ENCODE assay signal across 9 mouse cellular contexts in genomic region chr3:105894601-105895592, GRCm38 (mm10). TPM values are rescaled to one million over a fixed set of nuclear protein-coding genes. Genes with fewer than 3 reads are reported as not detected.
DNase-seq lines count a peak whose midpoint lies in the region; ATAC-seq and TF ChIP-seq lines count a peak whose summit lies in the region.
"Had no signal": no experiment of that assay in that cellular context is flagged by ENCODE, and none has a peak within 500 bp of the region (broad histone marks: within the 10 kb centered on the region; RNA-seq: fewer than 3 reads in every experiment).

No protein-coding gene starts in this region.

- H3K27ac ChIP-seq in cortical plate, adult 2 months (ENCODE audit: insufficient read depth, low read length), result no peak overlapping the region
- peak overlapping the region; percentile 85 for H3K27ac ChIP-seq in heart, embryonic 16.5 days (ENCODE audit: low read length)
- no peak overlapping the region for H3K27ac ChIP-seq in forebrain, embryonic 12.5 days
- H3K27ac ChIP-seq: limb, embryonic 12.5 days had no signal

- H3K9me3 ChIP-seq in heart, embryonic 16.5 days (replicated peaks; ENCODE audit: control insufficient read depth, low read length), result 0 out of 2 replicates have a peak, but pooled peaks cover 2% of the 10 kb centered on the region
- no peaks in the 10 kb centered on the region for H3K9me3 ChIP-seq in forebrain, embryonic 12.5 days
- H3K9me3 ChIP-seq: limb, embryonic 12.5 days had no signal

- peak overlapping the region; percentile 33 for H3K4me2 ChIP-seq in heart, embryonic 16.5 days (ENCODE audit: low read depth, low read length)
- H3K4me2 ChIP-seq in forebrain, embryonic 12.5 days, result no peak overlapping the region
- H3K4me2 ChIP-seq: limb, embryonic 12.5 days had no signal

- peak; percentile 39; the same call in 1 of the 2 replicates for TF ChIP-seq CTCF in cortical plate, adult 2 months (IDR thresholded peaks at IDR 0.05; ENCODE audit: extremely low read depth, insufficient read depth, low read length)

- peaks cover 2% of the 10 kb centered on the region; the same call in 1 of the 2 replicates for H3K4me1 ChIP-seq in cortical plate, adult 2 months (ENCODE audit: control insufficient read depth, insufficient read depth, low read length)
- H3K4me1 ChIP-seq in heart, embryonic 16.5 days (ENCODE audit: control insufficient read depth, insufficient read depth, low read length), result peaks cover 51% of the 10 kb centered on the region
- peaks cover 9% of the 10 kb centered on the region; the same call in 1 of the 2 replicates for H3K4me1 ChIP-seq in forebrain, embryonic 12.5 days

- ATAC-seq in CD4-positive, CD25-positive, alpha-beta regulatory T cell, adult 4 months, result peak; percentile 42
- peak; percentile 70 for ATAC-seq in heart, embryonic 16.5 days (replicated peaks; ENCODE audit: extremely low read depth, insufficient read depth, low FRiP score)
- ATAC-seq in forebrain, embryonic 12.5 days (ENCODE audit: low FRiP score), result no peak

- no peak overlapping the region for H3K4me3 ChIP-seq in cortical plate, adult 2 months (ENCODE audit: insufficient read depth, low read length)
- no peak overlapping the region; the same call in 1 of the 2 replicates for H3K4me3 ChIP-seq in heart, embryonic 16.5 days (ENCODE audit: low read length)
- no peak overlapping the region for H3K4me3 ChIP-seq in forebrain, embryonic 12.5 days (replicated peaks)
- H3K4me3 ChIP-seq: limb, embryonic 12.5 days had no signal

- WGBS in heart, embryonic 16.5 days, result 40% methylated on average over 23 of the region's 23 CpGs
- 83% methylated on average over 23 of the region's 23 CpGs for WGBS in forebrain, embryonic 12.5 days

- peak; percentile 90 for DNase-seq in T-cell, adult 2 months (ENCODE audit: low spot score)
- DNase-seq in layer of hippocampus, postnatal 10 days (ENCODE audit: low spot score in 2 of 2), result peak; percentile 65
- DNase-seq in lung, postnatal 14 days, result peak; percentile 98
- peak; percentile 72 to 90 for DNase-seq in spleen, postnatal 10 days (ENCODE audit: low spot score in 2 of 2)

- H3K27me3 ChIP-seq in heart, embryonic 16.5 days (ENCODE audit: control insufficient read depth, insufficient read depth, low read length), result no peaks in the 10 kb centered on the region
- H3K27me3 ChIP-seq in forebrain, embryonic 12.5 days, result 0 out of 2 replicates have a peak, but pooled peaks cover 3% of the 10 kb centered on the region
- H3K27me3 ChIP-seq: limb, embryonic 12.5 days had no signal

- H3K36me3 ChIP-seq in heart, embryonic 16.5 days (ENCODE audit: control insufficient read depth, insufficient read depth), result no peaks in the 10 kb centered on the region
- H3K36me3 ChIP-seq in forebrain, embryonic 12.5 days (replicated peaks), result no peaks in the 10 kb centered on the region
- H3K36me3 ChIP-seq: limb, embryonic 12.5 days had no signal

- TF ChIP-seq POLR2A in cortical plate, adult 2 months (IDR thresholded peaks at IDR 0.05; ENCODE audit: extremely low read depth, insufficient read depth, low read length), result no peak

- peak overlapping the region; percentile 33; the same call in 1 of the 2 replicates for H3K9ac ChIP-seq in heart, embryonic 16.5 days (ENCODE audit: low read length)
- no peak overlapping the region for H3K9ac ChIP-seq in forebrain, embryonic 12.5 days
- H3K9ac ChIP-seq: limb, embryonic 12.5 days had no signal

RNA-seq across cellular contexts. Expression of gene Tmigd3, which starts 24.2 kb away (rescaled TPM):
- not detected for polyA plus RNA-seq in CD4-positive, CD25-positive, alpha-beta regulatory T cell, adult 4 months (2017; shearing (Covaris generic))
- polyA plus RNA-seq in cortical plate, adult 2 months (2012; rRNA removed), result 0.15 TPM in 1 of 2 replicates, not detected in the other
- 0.32 TPM in 1 of 2 replicates, not detected in the other for polyA plus RNA-seq in heart, embryonic 16.5 days (2015; fragmentation: Nextera tagmentation; extraction: Ambion mirVana)
- under 1 TPM in 1 of 2 experiments, not detected in 1; 0.47 TPM for total RNA-seq in layer of hippocampus, postnatal 10 days (2021)
- polyA plus RNA-seq in forebrain, embryonic 12.5 days (2016; fragmentation: Nextera tagmentation; extraction: Ambion mirVana), result not detected in 2 replicates

RNA-seq across cellular contexts. Expression of gene Adora3, which starts 24.2 kb away (rescaled TPM):
- not detected for polyA plus RNA-seq in CD4-positive, CD25-positive, alpha-beta regulatory T cell, adult 4 months (2017; shearing (Covaris generic))
- 1.5 and 2.0 TPM in 2 replicates for polyA plus RNA-seq in cortical plate, adult 2 months (2012; rRNA removed)
- polyA plus RNA-seq in heart, embryonic 16.5 days (2015; fragmentation: Nextera tagmentation; extraction: Ambion mirVana), result 0.20 and 0.22 TPM in 2 replicates
- 1 to 10 TPM in 1 of 2 experiments, under 1 TPM in 1; 0.34 to 1.1 TPM for total RNA-seq in layer of hippocampus, postnatal 10 days (2021)
- 0.15 TPM in 1 of 2 replicates, not detected in the other for polyA plus RNA-seq in forebrain, embryonic 12.5 days (2016; fragmentation: Nextera tagmentation; extraction: Ambion mirVana)
- polyA plus RNA-seq: limb, embryonic 12.5 days had no signal

RNA-seq across cellular contexts. Expression of gene I830077J02Rik, which starts 37.6 kb away (rescaled TPM):
- under 1 TPM; 0.51 to 0.61 TPM for polyA plus RNA-seq in CD4-positive, CD25-positive, alpha-beta regulatory T cell, adult 4 months (2017; shearing (Covaris generic))
- 1.8 and 2.0 TPM in 2 replicates for polyA plus RNA-seq in cortical plate, adult 2 months (2012; rRNA removed)
- 0.90 and 1.6 TPM in 2 replicates for polyA plus RNA-seq in heart, embryonic 16.5 days (2015; fragmentation: Nextera tagmentation; extraction: Ambion mirVana)
- 1 to 10 TPM; 1.2 to 1.6 TPM for total RNA-seq in layer of hippocampus, postnatal 10 days (2021)
- 0.14 and 0.45 TPM in 2 replicates for polyA plus RNA-seq in forebrain, embryonic 12.5 days (2016; fragmentation: Nextera tagmentation; extraction: Ambion mirVana)
